ENCODE assay signal across 23 mouse cellular contexts in genomic region chr4:28926072-28926471, GRCm38 (mm10).
"Had no signal": no experiment of that assay in that cellular context is flagged by ENCODE, and none has a peak within 500 bp of the region (broad histone marks: within the 10 kb centered on the region; RNA-seq: fewer than 3 reads in every experiment).

No protein-coding gene starts in this region.

- H3K9ac ChIP-seq: hindbrain, embryonic 12.5 days; hindbrain, embryonic 14.5 days; intestine, embryonic 15.5 days; limb, embryonic 13.5 days; limb, embryonic 15.5 days had no signal

- H3K27ac ChIP-seq: gastrocnemius, adult 2 months; hindbrain, embryonic 10.5 days; hindbrain, embryonic 12.5 days; hindbrain, embryonic 14.5 days; intestine, embryonic 15.5 days; layer of hippocampus, adult 2 months; left cerebral cortex, adult 2 months; limb, embryonic 13.5 days; limb, embryonic 15.5 days had no signal

- DNase-seq: gastrocnemius, adult 2 months; gastrocnemius, postnatal 10 days; gastrocnemius, postnatal 25 days; heart, adult 18-20 months; heart, postnatal 10 days; heart, postnatal 4 days; kidney, adult 18-20 months; kidney, adult 8-10 months; kidney, postnatal 10 days; kidney, postnatal 25 days; kidney, postnatal 4 days had no signal

- H3K4me1 ChIP-seq: hindbrain, embryonic 10.5 days; hindbrain, embryonic 12.5 days; intestine, embryonic 15.5 days; limb, embryonic 13.5 days; limb, embryonic 15.5 days had no signal

- H3K9me3 ChIP-seq: hindbrain, embryonic 10.5 days; hindbrain, embryonic 12.5 days; intestine, embryonic 15.5 days; limb, embryonic 13.5 days; limb, embryonic 15.5 days had no signal

- H3K4me3 ChIP-seq: gastrocnemius, adult 2 months; hindbrain, embryonic 10.5 days; hindbrain, embryonic 12.5 days; intestine, embryonic 15.5 days; layer of hippocampus, adult 2 months; left cerebral cortex, adult 2 months; limb, embryonic 13.5 days; limb, embryonic 15.5 days had no signal

- H3K36me3 ChIP-seq: hindbrain, embryonic 10.5 days; hindbrain, embryonic 12.5 days; intestine, embryonic 15.5 days; limb, embryonic 13.5 days; limb, embryonic 15.5 days had no signal

- ATAC-seq: hindbrain, embryonic 16.5 days; inflammation-experienced regulatory T-cells, adult 6 months; intestine, embryonic 15.5 days; intestine, postnatal 0 days had no signal

- H3K4me2 ChIP-seq: heart, embryonic 11.5 days; hindbrain, embryonic 12.5 days; hindbrain, embryonic 14.5 days; intestine, embryonic 15.5 days; limb, embryonic 13.5 days; limb, embryonic 15.5 days had no signal

- H3K27me3 ChIP-seq: hindbrain, embryonic 12.5 days; intestine, embryonic 15.5 days; limb, embryonic 13.5 days; limb, embryonic 15.5 days had no signal
